Mouse (Mus musculus) cerebellum, adult 2 months (tissue): ENCODE data around the gene Zbed6.

Source experiments
- CTCF ChIP-seq: fragments of 200-500 bp; IDR thresholded peaks from 2 replicates; pipeline ENCODE4 v1.5.1; 2011; ENCODE audit warnings: low read depth, mild to moderate bottlenecking, control low read depth, low read length, moderate library complexity, borderline replicate concordance; ENCODE audit not compliant: insufficient read depth
- POLR2A ChIP-seq: fragments of 200-500 bp; IDR thresholded peaks from 2 replicates; pipeline ENCODE4 v1.6.1; 2011; ENCODE audit warnings: low read length, control low read depth, borderline replicate concordance; ENCODE audit not compliant: insufficient read depth

GRCm38 (mm10) chr1:133658878-133659277 lies 1.8 kb downstream of the Zbed6 start:
- TF ChIP-seq CTCF (no peak), POLR2A (no peak)
